In the genomic region with DNA sequence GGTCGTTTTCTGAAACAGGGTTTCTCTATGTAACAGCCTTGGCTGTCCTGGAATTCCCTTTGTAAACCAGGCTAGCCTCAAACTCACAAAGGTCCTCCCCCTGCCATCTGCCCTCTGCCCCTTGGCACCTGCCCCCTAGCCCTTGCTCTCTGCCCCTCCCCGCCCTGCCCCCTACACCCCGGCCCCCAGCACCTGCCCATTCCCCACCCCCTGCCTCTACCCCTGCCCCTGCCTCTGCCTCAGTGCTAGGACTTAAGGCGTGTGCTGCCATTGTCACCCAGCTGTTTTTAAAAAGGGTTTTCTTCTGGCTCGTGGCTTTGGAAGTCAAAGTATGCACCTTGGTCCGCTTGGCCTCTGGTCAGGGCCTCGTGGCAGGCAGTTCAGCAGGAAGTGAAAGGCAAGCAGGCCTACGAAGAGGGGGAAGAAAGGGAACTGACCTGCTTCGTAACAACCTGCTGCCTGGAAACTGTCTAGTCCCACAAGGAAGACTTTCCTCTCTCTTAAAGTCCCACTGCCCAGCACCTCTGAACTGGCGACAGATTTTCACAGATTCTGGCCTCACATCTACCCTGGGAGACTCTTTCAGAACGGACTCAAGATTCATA, we compare ENCODE assay signal across 8 mouse cellular contexts.
DNase-seq lines count a peak whose midpoint lies in the region; ATAC-seq and TF ChIP-seq lines count a peak whose summit lies in the region.

No protein-coding gene starts in this region.

- TF ChIP-seq CTCF in left cerebral cortex, adult 2 months (IDR thresholded peaks at IDR 0.05): no peak

- H3K27me3 ChIP-seq in embryonic facial prominence, embryonic 14.5 days (replicated peaks; ENCODE audit: control insufficient read depth, insufficient read depth, low read length): 0 out of 2 replicates have a peak, but pooled peaks cover 4% of the 10 kb centered on the region

- intact Hi-C loops in left cerebral cortex, adult 2 months (cut with DNase I): no loop called here
- intact Hi-C loops in left cerebral cortex, postnatal 14 days (cut with DNase I): no loop called here

- ATAC-seq in embryonic facial prominence, embryonic 14.5 days (ENCODE audit: low read depth): no peak

- peaks cover 15% of the 10 kb centered on the region for H3K4me1 ChIP-seq in embryonic facial prominence, embryonic 14.5 days (ENCODE audit: control insufficient read depth, insufficient read depth, low read length)

- 0 out of 2 replicates have a peak overlapping the region, but pooled peaks have one; percentile 14 for H3K4me3 ChIP-seq in left cerebral cortex, adult 2 months
- no peak overlapping the region for H3K4me3 ChIP-seq in embryonic facial prominence, embryonic 14.5 days (ENCODE audit: low read depth, low read length)

- peak overlapping the region; percentile 34 for H3K4me2 ChIP-seq in embryonic facial prominence, embryonic 14.5 days (ENCODE audit: low read depth, low read length)

- no peaks in the 10 kb centered on the region for H3K36me3 ChIP-seq in embryonic facial prominence, embryonic 14.5 days (ENCODE audit: control insufficient read depth, insufficient read depth, low read length)

- H3K9ac ChIP-seq in embryonic facial prominence, embryonic 14.5 days (ENCODE audit: low read depth, low read length): no peak overlapping the region

- no peak for DNase-seq in left cerebral cortex, adult 2 months (ENCODE audit: extremely low spot score in 1 of 2, low spot score in 2 of 2)
- DNase-seq in left cerebral cortex, postnatal 14 days (ENCODE audit: low spot score in 2 of 2): no peak
- no peak for DNase-seq in embryonic facial prominence, embryonic 14.5 days (ENCODE audit: low spot score)
- DNase-seq in kidney, postnatal 14 days: peak; percentile 19
- DNase-seq in neural tube, embryonic 10.5 days (ENCODE audit: extremely low spot score, low spot score): peak; percentile 49
- no peak for DNase-seq in thymus, postnatal 36 days
- no peak for DNase-seq in frontal cortex, postnatal 10 days (ENCODE audit: low spot score in 2 of 2)
- no peak for DNase-seq in spleen, adult 18-20 months

- 16% methylated on average over 10 of the region's 11 CpGs for WGBS in embryonic facial prominence, embryonic 14.5 days

- H3K9me3 ChIP-seq in embryonic facial prominence, embryonic 14.5 days (ENCODE audit: control insufficient read depth, low read length): no peaks in the 10 kb centered on the region

- no peak overlapping the region; the same call in 1 of the 2 replicates for H3K27ac ChIP-seq in left cerebral cortex, adult 2 months
- no peak overlapping the region for H3K27ac ChIP-seq in embryonic facial prominence, embryonic 14.5 days (replicated peaks; ENCODE audit: low read depth, low read length)

Comparison
In these comparisons a context has a peak if more than half of its experiments do, and no peak if none do; other contexts are left out.
1. DNase-seq: peak in kidney, postnatal 14 days (single experiment) and neural tube, embryonic 10.5 days (single experiment); none in left cerebral cortex, adult 2 months (0 of 2), left cerebral cortex, postnatal 14 days (0 of 2), embryonic facial prominence, embryonic 14.5 days (single experiment), thymus, postnatal 36 days (0 of 2), frontal cortex, postnatal 10 days (0 of 2) and spleen, adult 18-20 months (0 of 2).